Mouse (Mus musculus) limb, embryonic 15.5 days (tissue): Measurements from ENCODE around the gene Tmem211. TPM values are rescaled to one million over a fixed set of nuclear protein-coding genes. Genes with fewer than 3 reads are reported as not detected.
A peak's percentile ranks its signal among the peaks of the same experiment; 100 is the strongest.

Experiments
- ATAC-seq: fragments of 200-750 bp; cut with Nextera tagmentation; 2 replicates; pipeline ENCODE4 v1.8.0; 2017; ENCODE audit warnings: low read depth, moderate TSS enrichment; ENCODE audit not compliant: insufficient number of reproducible peaks, low FRiP score, low TSS enrichment
- H3K27ac ChIP-seq: fragments of 300-500 bp; sonication (generic); 2 replicates; pipeline ENCODE4 v1.5.1; 2015; ENCODE audit warnings: moderate library complexity, mild to moderate bottlenecking, inconsistent platforms
- H3K27me3 ChIP-seq: fragments of 300-500 bp; sonication (generic); 2 replicates; pipeline ENCODE4 v1.6.1; 2015; ENCODE audit warnings: inconsistent platforms
- H3K36me3 ChIP-seq: fragments of 300-500 bp; sonication (generic); 2 replicates; pipeline ENCODE4 v1.6.1; 2015; ENCODE audit warnings: inconsistent platforms
- H3K4me1 ChIP-seq: fragments of 300-500 bp; sonication (generic); 2 replicates; pipeline ENCODE4 v1.6.1; 2015; ENCODE audit warnings: inconsistent platforms
- H3K4me2 ChIP-seq: fragments of 300-500 bp; sonication (generic); 2 replicates; pipeline ENCODE4 v1.6.1; 2015; ENCODE audit warnings: mild to moderate bottlenecking, inconsistent platforms
- H3K4me3 ChIP-seq: fragments of 300-500 bp; sonication (generic); 2 replicates; pipeline ENCODE4 v1.5.1; 2015; ENCODE audit warnings: mild to moderate bottlenecking, inconsistent platforms
- H3K9ac ChIP-seq: fragments of 300-500 bp; sonication (generic); 2 replicates; pipeline ENCODE4 v1.6.1; 2015; ENCODE audit warnings: inconsistent platforms
- H3K9me3 ChIP-seq: fragments of 300-500 bp; sonication (generic); 2 replicates; pipeline ENCODE4 v1.6.1; 2016; ENCODE audit warnings: inconsistent platforms
- WGBS: fragments of 180-500 bp; shearing (Covaris S2); methylation state at CpG from one replicate; pipeline ENCODE4 v1.1.7; 2015; 5-methylcytosine and 5-hydroxymethylcytosine counted together
- polyA plus RNA-seq: library from polyadenylated mRNA; unstranded; fragments of >200 nt; fragmentation: Nextera tagmentation; extraction: Ambion mirVana; gene quantifications from 2 replicates; pipeline ENCODE4 v1.2.1, GENCODE M21; 2015

Gene Tmem211
- 0.28 and 0.61 TPM in 2 replicates for polyA plus RNA-seq

GRCm38 (mm10) chr5:113226632-113227102, at the start of gene Tmem211:
TSS of gene Tmem211 (plus strand) at chr5:113226909.
- ATAC-seq = peak; percentile 38; the same call in 1 of the 2 replicates
- no peaks in the 10 kb centered on the region for H3K36me3 ChIP-seq
- peaks cover 7% of the 10 kb centered on the region; the same call in 1 of the 2 replicates for H3K27me3 ChIP-seq
- H3K4me2 ChIP-seq = peak within 1 kb of the TSS; percentile 53
- H3K4me3 ChIP-seq = peak within 1 kb of the TSS; percentile 30
- H3K27ac ChIP-seq = 0 out of 2 replicates have a peak within 1 kb of the TSS, but pooled peaks have one; percentile 22
- 1% methylated on average over 13 of the region's 13 CpGs for WGBS
- peaks cover 19% of the 10 kb centered on the region for H3K4me1 ChIP-seq
- H3K9me3 ChIP-seq = no peaks in the 10 kb centered on the region
- peak within 1 kb of the TSS; percentile 20; the same call in 1 of the 2 replicates for H3K9ac ChIP-seq

- no peaks in the 10 kb centered on the region for H3K36me3 ChIP-seq
- peak overlapping the region; percentile 87 for H3K27ac ChIP-seq
- no peaks in the 10 kb centered on the region for H3K27me3 ChIP-seq
- peak overlapping the region; percentile 37; the same call in 1 of the 2 replicates for H3K9ac ChIP-seq
- 8% methylated on average over 6 of the region's 9 CpGs for WGBS
- H3K4me1 ChIP-seq = peaks cover 20% of the 10 kb centered on the region
- H3K4me3 ChIP-seq = peak overlapping the region; percentile 32
- no peaks in the 10 kb centered on the region for H3K9me3 ChIP-seq
- no peak for ATAC-seq
- peak overlapping the region; percentile 58 for H3K4me2 ChIP-seq
These were observed 47.3 kb upstream of the Tmem211 start for GRCm38 (mm10) chr5:113179451-113179842.

GRCm38 (mm10) chr5:113179843-113180682, 46.6 kb upstream of the Tmem211 start:
- Histone ChIP-seq H3K27me3 (no peaks in the 10 kb centered on the region), H3K4me1 (peaks cover 18% of the 10 kb centered on the region), H3K9me3 (no peaks in the 10 kb centered on the region), H3K9ac (peak overlapping the region; percentile 37), H3K4me3 (peak overlapping the region; percentile 32), H3K4me2 (peak overlapping the region; percentile 58), H3K27ac (peak overlapping the region; percentile 87), H3K36me3 (no peaks in the 10 kb centered on the region)
- peak; percentile 71 for ATAC-seq
- 2% methylated on average over 30 of the region's 30 CpGs for WGBS

GRCm38 (mm10) chr5:113180755-113181154, 46.0 kb upstream of the Tmem211 start:
- H3K36me3 ChIP-seq = no peaks in the 10 kb centered on the region
- H3K9ac ChIP-seq = peak overlapping the region; percentile 37; the same call in 1 of the 2 replicates
- peak overlapping the region; percentile 32; the same call in 1 of the 2 replicates for H3K4me3 ChIP-seq
- no peaks in the 10 kb centered on the region for H3K9me3 ChIP-seq
- peak overlapping the region; percentile 87 for H3K27ac ChIP-seq
- WGBS = 80% methylated on average over 15 of the region's 15 CpGs
- no peak for ATAC-seq
- H3K4me2 ChIP-seq = peak overlapping the region; percentile 58
- no peaks in the 10 kb centered on the region for H3K27me3 ChIP-seq
- peaks cover 16% of the 10 kb centered on the region for H3K4me1 ChIP-seq

- ATAC-seq = no peak
These were observed 45.3 kb upstream of the Tmem211 start for GRCm38 (mm10) chr5:113181441-113181840.

GRCm38 (mm10) chr5:113190558-113190957, 36.2 kb upstream of the Tmem211 start:
- H3K36me3 ChIP-seq = no peaks in the 10 kb centered on the region
- 64% methylated on average over 14 of the region's 14 CpGs for WGBS
- no peak overlapping the region for H3K9ac ChIP-seq

More at GRCm38 (mm10) chr5:113181441-113181840, 45.3 kb upstream of the Tmem211 start:
- no peak overlapping the region for H3K4me2 ChIP-seq
- H3K9ac ChIP-seq = no peak overlapping the region
- 32% methylated on average over 6 of the region's 6 CpGs for WGBS
- H3K36me3 ChIP-seq = no peaks in the 10 kb centered on the region
- H3K4me3 ChIP-seq = no peak overlapping the region
- no peak overlapping the region for H3K27ac ChIP-seq
- H3K9me3 ChIP-seq = no peaks in the 10 kb centered on the region
- peaks cover 16% of the 10 kb centered on the region for H3K4me1 ChIP-seq
- H3K27me3 ChIP-seq = no peaks in the 10 kb centered on the region

GRCm38 (mm10) chr5:113191901-113192300, 34.8 kb upstream of the Tmem211 start:
- ATAC-seq = no peak
- 74% methylated on average over 14 of the region's 14 CpGs for WGBS

More at GRCm38 (mm10) chr5:113190558-113190957, 36.2 kb upstream of the Tmem211 start:
- H3K4me3 ChIP-seq = no peak overlapping the region
- no peak for ATAC-seq
- H3K27me3 ChIP-seq = no peaks in the 10 kb centered on the region
- no peaks in the 10 kb centered on the region for H3K9me3 ChIP-seq
- H3K4me1 ChIP-seq = peaks cover 12% of the 10 kb centered on the region
- H3K27ac ChIP-seq = no peak overlapping the region
- H3K4me2 ChIP-seq = no peak overlapping the region

GRCm38 (mm10) chr5:113193762-113194161, 32.9 kb upstream of the Tmem211 start:
- H3K36me3 ChIP-seq = no peaks in the 10 kb centered on the region
- WGBS = 91% methylated on average over 18 of the region's 18 CpGs
- H3K27me3 ChIP-seq = no peaks in the 10 kb centered on the region
- H3K27ac ChIP-seq = no peak overlapping the region
- no peaks in the 10 kb centered on the region for H3K9me3 ChIP-seq
- ATAC-seq = no peak
- H3K4me1 ChIP-seq = peaks cover 19% of the 10 kb centered on the region
- no peak overlapping the region for H3K4me3 ChIP-seq
- H3K9ac ChIP-seq = no peak overlapping the region
- H3K4me2 ChIP-seq = no peak overlapping the region

More at GRCm38 (mm10) chr5:113191901-113192300, 34.8 kb upstream of the Tmem211 start:
- Histone ChIP-seq H3K27me3 (no peaks in the 10 kb centered on the region), H3K36me3 (no peaks in the 10 kb centered on the region), H3K4me1 (peaks cover 19% of the 10 kb centered on the region), H3K4me2 (no peak overlapping the region), H3K4me3 (no peak overlapping the region), H3K9ac (no peak overlapping the region), H3K27ac (no peak overlapping the region), H3K9me3 (no peaks in the 10 kb centered on the region)

GRCm38 (mm10) chr5:113195451-113195850, 31.3 kb upstream of the Tmem211 start:
- Histone ChIP-seq H3K4me3 (no peak overlapping the region), H3K27ac (no peak overlapping the region), H3K36me3 (no peaks in the 10 kb centered on the region), H3K4me2 (no peak overlapping the region), H3K27me3 (no peaks in the 10 kb centered on the region), H3K4me1 (peaks cover 22% of the 10 kb centered on the region), H3K9me3 (no peaks in the 10 kb centered on the region), H3K9ac (no peak overlapping the region)
- 46% methylated on average over 12 of the region's 12 CpGs for WGBS
- ATAC-seq = no peak

- 87% methylated on average over 6 of the region's 6 CpGs for WGBS
These were observed 30.8 kb upstream of the Tmem211 start for GRCm38 (mm10) chr5:113195907-113196306.

GRCm38 (mm10) chr5:113196916-113197794, 29.6 kb upstream of the Tmem211 start:
- Histone ChIP-seq H3K9ac (no peak overlapping the region), H3K4me1 (peaks cover 22% of the 10 kb centered on the region), H3K36me3 (no peaks in the 10 kb centered on the region), H3K27ac (peak overlapping the region; percentile 33), H3K4me2 (no peak overlapping the region), H3K27me3 (no peaks in the 10 kb centered on the region), H3K9me3 (no peaks in the 10 kb centered on the region), H3K4me3 (no peak overlapping the region)
- ATAC-seq = no peak
- WGBS = 38% methylated on average over 9 of the region's 9 CpGs

More at GRCm38 (mm10) chr5:113195907-113196306, 30.8 kb upstream of the Tmem211 start:
- no peak for ATAC-seq
- H3K27ac ChIP-seq = no peak overlapping the region
- peaks cover 22% of the 10 kb centered on the region for H3K4me1 ChIP-seq
- H3K9ac ChIP-seq = no peak overlapping the region
- no peaks in the 10 kb centered on the region for H3K9me3 ChIP-seq
- no peak overlapping the region for H3K4me2 ChIP-seq
- H3K27me3 ChIP-seq = no peaks in the 10 kb centered on the region
- H3K36me3 ChIP-seq = no peaks in the 10 kb centered on the region
- no peak overlapping the region for H3K4me3 ChIP-seq
